21 mouse cellular contexts compared by ENCODE assay signal in genomic region chr10:78092725-78093029, GRCm38 (mm10). TPM values are rescaled to one million over a fixed set of nuclear protein-coding genes. Genes with fewer than 3 reads are reported as not detected.
A peak's percentile ranks its signal among the peaks of the same experiment; 100 is the strongest.
DNase-seq lines count a peak whose midpoint lies in the region; TF ChIP-seq lines count a peak whose summit lies in the region.
"Had no signal": no experiment of that assay in that cellular context is flagged by ENCODE, and none has a peak within 500 bp of the region (broad histone marks: within the 10 kb centered on the region; RNA-seq: fewer than 3 reads in every experiment).

No protein-coding gene starts in this region.

- H3K36me3 ChIP-seq in small intestine, adult 2 months (ENCODE audit: control insufficient read depth, insufficient read depth, low read length), result no peaks in the 10 kb centered on the region
- H3K36me3 ChIP-seq in splenic B cell, adult 2 months (ENCODE audit: control insufficient read depth, insufficient read depth, low read length, poor library complexity, severe bottlenecking), result no peaks in the 10 kb centered on the region
- H3K36me3 ChIP-seq: forebrain, embryonic 12.5 days; hindbrain, embryonic 15.5 days; limb, embryonic 12.5 days; neural tube, embryonic 12.5 days had no signal

- DNase-seq in lung, postnatal 25 days (ENCODE audit: low spot score), result peak; percentile 61
- no peak for DNase-seq in lung, postnatal 14 days
- peak; percentile 27 for DNase-seq in T-cell, adult 2 months (ENCODE audit: low spot score)
- peak; percentile 97 for DNase-seq in splenic B cell, adult 2 months (ENCODE audit: low read depth, low spot score)
- DNase-seq in cerebellum, adult 9-11 months, result no peak
- DNase-seq in cerebellum, postnatal 36 days, result no peak
- DNase-seq in heart, postnatal 25 days (ENCODE audit: low spot score), result no peak
- DNase-seq: adrenal gland, postnatal 36 days; cerebellum, adult 8-10 months; gastrocnemius, postnatal 25 days; kidney, adult 11 months; kidney, postnatal 14 days; lung, postnatal 10 days had no signal

- WGBS in small intestine, adult 2 months, result 65% methylated on average over 13 of the region's 13 CpGs

- H3K27ac ChIP-seq in small intestine, adult 2 months (ENCODE audit: insufficient read depth, low read depth, low read length), result 0 out of 2 replicates have a peak overlapping the region, but pooled peaks have one; percentile 27
- H3K27ac ChIP-seq: forebrain, embryonic 12.5 days; hindbrain, embryonic 15.5 days; limb, embryonic 12.5 days; liver, embryonic 14.5 days; neural tube, embryonic 12.5 days had no signal

- TF ChIP-seq CTCF in small intestine, adult 2 months (IDR thresholded peaks at IDR 0.05; ENCODE audit: extremely low read depth, insufficient read length, insufficient replicate concordance, low read depth, low read length), result no peak

- H3K4me1 ChIP-seq in small intestine, adult 2 months (ENCODE audit: control insufficient read depth, insufficient read depth, insufficient read length, low read length), result peaks cover 20% of the 10 kb centered on the region
- H3K4me1 ChIP-seq: forebrain, embryonic 12.5 days; hindbrain, embryonic 15.5 days; limb, embryonic 12.5 days; neural tube, embryonic 12.5 days had no signal

- H3K4me3 ChIP-seq in small intestine, adult 2 months (ENCODE audit: low read depth, low read length), result peak overlapping the region; percentile 16; the same call in 1 of the 2 replicates
- H3K4me3 ChIP-seq: forebrain, embryonic 12.5 days; hindbrain, embryonic 15.5 days; limb, embryonic 12.5 days; neural tube, embryonic 12.5 days had no signal

- H3K27me3 ChIP-seq in small intestine, adult 2 months (ENCODE audit: control insufficient read depth, insufficient read depth, low read length), result no peaks in the 10 kb centered on the region
- H3K27me3 ChIP-seq in splenic B cell, adult 2 months (ENCODE audit: control insufficient read depth, insufficient read depth, low read length, poor library complexity, severe bottlenecking), result no peaks in the 10 kb centered on the region
- H3K27me3 ChIP-seq: forebrain, embryonic 12.5 days; hindbrain, embryonic 15.5 days; limb, embryonic 12.5 days; neural tube, embryonic 12.5 days had no signal

- no peak for TF ChIP-seq POLR2A in small intestine, adult 2 months (IDR thresholded peaks at IDR 0.05; ENCODE audit: low read depth, low read length)

- intact Hi-C loops in heart, postnatal 25 days (cut with DNase I), result no loop called here

RNA-seq across cellular contexts. Expression of gene Icosl, which starts 23.6 kb away (rescaled TPM):
- polyA plus RNA-seq in small intestine, adult 2 months (2012; rRNA removed), result 6.8 and 9.7 TPM in 2 replicates
- total RNA-seq in heart, postnatal 25 days (2021), result 1 to 10 TPM; 4.2 to 7.2 TPM

RNA-seq across cellular contexts. Expression of gene Aire, which starts 49.3 kb away (rescaled TPM):
- 0.27 and 0.34 TPM in 2 replicates for polyA plus RNA-seq in small intestine, adult 2 months (2012; rRNA removed)
- total RNA-seq in heart, postnatal 25 days (2021), result not detected
- total RNA-seq: adrenal gland, postnatal 36 days; gastrocnemius, postnatal 25 days; heart, adult 8-10 months had no signal
- polyA plus RNA-seq: heart, postnatal 0 days; liver, embryonic 14.5 days had no signal

RNA-seq across cellular contexts. Expression of gene Dnmt3l, which starts 50.9 kb away (rescaled TPM):
- polyA plus RNA-seq in small intestine, adult 2 months (2012; rRNA removed), result 0.86 and 1.1 TPM in 2 replicates
- under 1 TPM in 1 of 2 experiments, not detected in 1; 0.22 TPM for total RNA-seq in heart, postnatal 25 days (2021)
- total RNA-seq: gastrocnemius, postnatal 25 days had no signal
- polyA plus RNA-seq: forebrain, embryonic 12.5 days; heart, postnatal 0 days; hindbrain, embryonic 15.5 days; limb, embryonic 12.5 days; neural tube, embryonic 12.5 days had no signal

Comparison
In these comparisons a context has a peak if more than half of its experiments do, and no peak if none do; other contexts are left out.
1. DNase-seq: peak in lung, postnatal 25 days (single experiment), T-cell, adult 2 months (single experiment) and splenic B cell, adult 2 months (single experiment); none in lung, postnatal 14 days (single experiment), cerebellum, adult 9-11 months (single experiment), cerebellum, postnatal 36 days (0 of 2) and heart, postnatal 25 days (single experiment).